Mouse (Mus musculus): ENCODE measurements around the gene Clic5. TPM values are rescaled to one million over a fixed set of nuclear protein-coding genes. Genes with fewer than 3 reads are reported as not detected.

The Clic5 gene
- polyA plus RNA-seq, 1 experiment from 2014 or later, result 0.18 TPM

DNA sequence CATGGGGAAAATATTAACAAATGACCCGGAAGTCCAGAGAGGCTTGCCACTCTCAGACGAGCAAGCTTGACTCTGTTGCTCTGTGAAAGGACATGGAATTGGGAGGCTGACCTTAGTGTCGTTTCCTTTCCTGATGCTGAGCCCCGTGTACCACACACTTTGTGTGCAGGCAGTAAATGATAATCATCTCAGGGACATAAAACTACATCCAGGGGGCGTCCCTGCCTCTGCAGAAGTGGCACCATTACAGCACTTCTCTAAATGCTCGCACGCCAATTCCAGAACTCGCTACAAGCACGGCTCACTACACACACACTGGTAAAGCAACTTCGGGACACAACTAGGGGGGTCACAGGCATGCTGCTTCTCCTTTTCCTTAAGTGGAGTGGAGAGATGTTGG is 136.9 kb downstream of the Clic5 start:
- Histone ChIP-seq H3K27me3 (replicated peaks; ENCODE audit: control insufficient read depth, insufficient read depth, low read length) (no peaks in the 10 kb centered on the region), H3K36me3 (ENCODE audit: control insufficient read depth, insufficient read depth) (no peaks in the 10 kb centered on the region), H3K9ac (replicated peaks; ENCODE audit: low read depth, low read length) (no peak overlapping the region), H3K4me2 (ENCODE audit: low read length) (no peak overlapping the region), H3K9me3 (ENCODE audit: control insufficient read depth, low read length) (no peaks in the 10 kb centered on the region), H3K4me1 (replicated peaks; ENCODE audit: control insufficient read depth, insufficient read depth, low read length) (peaks cover 8% of the 10 kb centered on the region), H3K4me3 (replicated peaks; ENCODE audit: low read length) (no peak overlapping the region), H3K27ac (ENCODE audit: low read length) (no peak overlapping the region)
- ATAC-seq, result no peak
- WGBS, result 86% methylated on average over 10 of the region's 10 CpGs

DNA sequence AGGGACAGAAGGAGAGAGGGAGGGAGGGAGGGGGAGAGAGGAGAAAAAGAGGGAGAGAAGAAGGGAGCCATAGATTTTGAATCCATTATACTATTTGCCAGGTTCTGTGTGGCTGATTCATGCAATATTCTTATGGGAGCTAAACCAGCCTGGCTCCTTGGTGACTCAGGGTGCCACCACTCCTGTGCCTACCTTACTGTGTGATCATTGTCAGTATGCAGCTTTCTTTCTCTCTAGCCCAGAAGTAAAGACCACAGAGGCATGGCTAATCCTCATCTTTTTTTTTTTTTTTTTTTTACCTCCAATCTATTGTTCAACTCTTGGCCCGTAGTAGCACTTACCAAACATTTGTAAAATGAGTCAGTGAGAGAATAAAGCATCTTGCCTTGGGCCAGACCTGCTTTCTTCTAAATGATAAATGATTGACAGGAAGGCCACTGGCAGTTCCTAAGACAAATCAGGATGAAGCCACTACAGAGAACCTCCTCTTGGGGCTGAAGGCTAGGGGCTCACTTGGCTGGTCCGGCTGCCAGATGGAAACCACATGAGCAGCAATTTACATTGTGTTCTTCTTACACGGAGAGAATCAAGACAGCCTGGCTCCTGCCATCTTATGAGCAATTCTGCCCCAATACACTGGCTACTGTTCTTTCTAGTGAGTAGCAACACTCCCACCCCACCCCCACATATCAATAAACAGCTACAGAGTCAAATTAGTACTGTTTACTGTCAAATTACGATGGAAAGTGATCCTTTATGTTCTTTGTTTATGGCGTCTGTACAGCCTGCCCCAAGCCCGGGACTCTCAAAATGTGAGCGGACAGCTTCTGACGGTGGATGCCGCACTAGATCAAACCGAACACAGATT is 139.1 kb downstream of the Clic5 start:
- 0 out of 2 replicates have a peak overlapping the region, but pooled peaks have one; percentile 0 for H3K9ac ChIP-seq (replicated peaks; ENCODE audit: low read depth, low read length)
- 13% methylated on average over 10 of the region's 10 CpGs for WGBS
- H3K36me3 ChIP-seq (ENCODE audit: control insufficient read depth, insufficient read depth), result no peaks in the 10 kb centered on the region
- peak overlapping the region; percentile 11; the same call in 1 of the 2 replicates for H3K4me3 ChIP-seq (replicated peaks; ENCODE audit: low read length)
- H3K27ac ChIP-seq (ENCODE audit: low read length), result no peak overlapping the region
- ATAC-seq, result peak; percentile 67
- peak overlapping the region; percentile 37 for H3K4me2 ChIP-seq (ENCODE audit: low read length)
- H3K27me3 ChIP-seq (replicated peaks; ENCODE audit: control insufficient read depth, insufficient read depth, low read length), result no peaks in the 10 kb centered on the region
- peaks cover 8% of the 10 kb centered on the region for H3K4me1 ChIP-seq (replicated peaks; ENCODE audit: control insufficient read depth, insufficient read depth, low read length)
- H3K9me3 ChIP-seq (ENCODE audit: control insufficient read depth, low read length), result no peaks in the 10 kb centered on the region

DNA sequence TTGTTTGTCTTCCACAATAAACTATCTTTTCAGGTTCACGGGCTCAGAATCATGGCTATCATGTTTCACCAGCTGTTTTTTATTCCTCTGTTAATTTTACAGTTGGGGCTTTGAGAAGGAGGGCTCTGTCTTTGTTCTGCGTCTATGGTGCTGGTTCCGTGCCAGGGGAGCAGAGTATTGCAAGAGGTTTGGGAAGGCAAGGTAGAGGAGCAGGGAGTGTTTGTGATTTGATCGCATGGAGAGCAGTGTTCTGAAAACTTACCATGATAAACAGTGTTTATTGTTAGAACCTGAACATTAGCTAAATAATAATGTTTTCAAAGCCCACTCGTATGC is 139.7 kb downstream of the Clic5 start:
- H3K36me3 ChIP-seq (ENCODE audit: control insufficient read depth, insufficient read depth), result no peaks in the 10 kb centered on the region
- no peak overlapping the region for H3K27ac ChIP-seq (ENCODE audit: low read length)
- no peaks in the 10 kb centered on the region for H3K27me3 ChIP-seq (replicated peaks; ENCODE audit: control insufficient read depth, insufficient read depth, low read length)
- H3K4me2 ChIP-seq (ENCODE audit: low read length), result peak overlapping the region; percentile 37
- peaks cover 8% of the 10 kb centered on the region for H3K4me1 ChIP-seq (replicated peaks; ENCODE audit: control insufficient read depth, insufficient read depth, low read length)
- peak overlapping the region; percentile 11; the same call in 1 of the 2 replicates for H3K4me3 ChIP-seq (replicated peaks; ENCODE audit: low read length)
- peak; percentile 50; the same call in 1 of the 2 replicates for ATAC-seq
- 30% methylated on average over 5 of the region's 5 CpGs for WGBS
- no peaks in the 10 kb centered on the region for H3K9me3 ChIP-seq (ENCODE audit: control insufficient read depth, low read length)
- H3K9ac ChIP-seq (replicated peaks; ENCODE audit: low read depth, low read length), result 0 out of 2 replicates have a peak overlapping the region, but pooled peaks have one; percentile 0

Other genes with a start within 250 kb of the Clic5 start
- 75.7 and 90.0 TPM in 2 replicates for gene Enpp5, start 109.8 kb upstream of the Clic5 start, polyA plus RNA-seq (2015; fragmentation: Nextera tagmentation; extraction: Ambion mirVana)
- gene Enpp4, start 82.8 kb upstream of the Clic5 start, polyA plus RNA-seq (2015; fragmentation: Nextera tagmentation; extraction: Ambion mirVana), result 5.7 and 6.2 TPM in 2 replicates